Mouse (Mus musculus): ENCODE data around the gene Gadd45gip1. TPM values are rescaled to one million over a fixed set of nuclear protein-coding genes. Genes with fewer than 3 reads are reported as not detected.

Gadd45gip1 gene
- total RNA-seq, 2 experiments from 2014 or later, result 4.4 to 7.4 TPM

Other genes with a start within 250 kb of the Gadd45gip1 start
- gene Ier2, start 168.7 kb upstream of the Gadd45gip1 start, total RNA-seq (2015; ENCODE audit: low replicate concordance), result 17.8 and 22.9 TPM in 2 replicates
- 9.2 and 14.8 TPM in 2 replicates for gene Ier2, start 168.7 kb upstream of the Gadd45gip1 start, total RNA-seq (2017; ENCODE audit: low replicate concordance)
- gene Trmt1, start 145.2 kb upstream of the Gadd45gip1 start, total RNA-seq (2015; ENCODE audit: low replicate concordance), result 9.8 and 16.9 TPM in 2 replicates
- gene Trmt1, start 145.2 kb upstream of the Gadd45gip1 start, total RNA-seq (2017; ENCODE audit: low replicate concordance), result 18.3 and 21.5 TPM in 2 replicates
- gene Nacc1, start 143.7 kb upstream of the Gadd45gip1 start, total RNA-seq (2015; ENCODE audit: low replicate concordance), result 12.7 and 19.9 TPM in 2 replicates
- gene Nacc1, start 143.7 kb upstream of the Gadd45gip1 start, total RNA-seq (2017; ENCODE audit: low replicate concordance), result 8.2 and 13.1 TPM in 2 replicates
- gene Lyl1, start 130.1 kb upstream of the Gadd45gip1 start, total RNA-seq (2015; ENCODE audit: low replicate concordance), result 37.4 and 40.3 TPM in 2 replicates
- gene Lyl1, start 130.1 kb upstream of the Gadd45gip1 start, total RNA-seq (2017; ENCODE audit: low replicate concordance), result 43.1 and 44.2 TPM in 2 replicates
- gene G430095P16Rik, start 108.5 kb upstream of the Gadd45gip1 start, total RNA-seq (2015; ENCODE audit: low replicate concordance), result 7.9 and 18.1 TPM in 2 replicates
- 3.6 and 12.9 TPM in 2 replicates for gene G430095P16Rik, start 108.5 kb upstream of the Gadd45gip1 start, total RNA-seq (2017; ENCODE audit: low replicate concordance)
- gene Nfix, start 31.2 kb upstream of the Gadd45gip1 start, total RNA-seq (2015; ENCODE audit: low replicate concordance), result 19.0 and 24.5 TPM in 2 replicates
- gene Nfix, start 31.2 kb upstream of the Gadd45gip1 start, total RNA-seq (2017; ENCODE audit: low replicate concordance), result 7.9 and 14.1 TPM in 2 replicates
- 2.3 TPM in 1 of 2 replicates, not detected in the other for gene Dand5, start 8.7 kb upstream of the Gadd45gip1 start, total RNA-seq (2015; ENCODE audit: low replicate concordance)
- gene Dand5, start 8.7 kb upstream of the Gadd45gip1 start, total RNA-seq (2017; ENCODE audit: low replicate concordance), result 2.3 and 3.9 TPM in 2 replicates
- gene Rad23a, start 9.1 kb downstream of the Gadd45gip1 start, total RNA-seq (2015; ENCODE audit: low replicate concordance), result 379 and 406 TPM in 2 replicates
- 572 and 669 TPM in 2 replicates for gene Rad23a, start 9.1 kb downstream of the Gadd45gip1 start, total RNA-seq (2017; ENCODE audit: low replicate concordance)
- 255 and 289 TPM in 2 replicates for gene Calr, start 15.4 kb downstream of the Gadd45gip1 start, total RNA-seq (2015; ENCODE audit: low replicate concordance)
- 800 and 908 TPM in 2 replicates for gene Calr, start 15.4 kb downstream of the Gadd45gip1 start, total RNA-seq (2017; ENCODE audit: low replicate concordance)
- 6.0 and 9.6 TPM in 2 replicates for gene Farsa, start 25.5 kb downstream of the Gadd45gip1 start, total RNA-seq (2015; ENCODE audit: low replicate concordance)
- gene Farsa, start 25.5 kb downstream of the Gadd45gip1 start, total RNA-seq (2017; ENCODE audit: low replicate concordance), result 25.0 and 28.8 TPM in 2 replicates
- 54.3 and 54.8 TPM in 2 replicates for gene Syce2, start 40.6 kb downstream of the Gadd45gip1 start, total RNA-seq (2015; ENCODE audit: low replicate concordance)
- gene Syce2, start 40.6 kb downstream of the Gadd45gip1 start, total RNA-seq (2017; ENCODE audit: low replicate concordance), result 10.6 and 24.4 TPM in 2 replicates
- gene Gcdh, start 62.4 kb downstream of the Gadd45gip1 start, total RNA-seq (2015; ENCODE audit: low replicate concordance), result 7.9 and 14.6 TPM in 2 replicates
- 13.4 and 17.6 TPM in 2 replicates for gene Gcdh, start 62.4 kb downstream of the Gadd45gip1 start, total RNA-seq (2017; ENCODE audit: low replicate concordance)
- gene Klf1, start 70.4 kb downstream of the Gadd45gip1 start, total RNA-seq (2015; ENCODE audit: low replicate concordance), result 58.9 and 59.8 TPM in 2 replicates
- gene Klf1, start 70.4 kb downstream of the Gadd45gip1 start, total RNA-seq (2017; ENCODE audit: low replicate concordance), result 85.0 and 116 TPM in 2 replicates
- gene Dnase2a, start 77.0 kb downstream of the Gadd45gip1 start, total RNA-seq (2015; ENCODE audit: low replicate concordance), result 31.9 and 44.9 TPM in 2 replicates
- 85.2 and 99.8 TPM in 2 replicates for gene Dnase2a, start 77.0 kb downstream of the Gadd45gip1 start, total RNA-seq (2017; ENCODE audit: low replicate concordance)
- gene Mast1, start 105.8 kb downstream of the Gadd45gip1 start, total RNA-seq (2015; ENCODE audit: low replicate concordance), result not detected in 2 replicates
- 0.28 TPM in 1 of 2 replicates, not detected in the other for gene Mast1, start 105.8 kb downstream of the Gadd45gip1 start, total RNA-seq (2017; ENCODE audit: low replicate concordance)
- not detected in 2 replicates for gene Rtbdn, start 115.5 kb downstream of the Gadd45gip1 start, total RNA-seq (2015; ENCODE audit: low replicate concordance)
- not detected in 2 replicates for gene Rtbdn, start 115.5 kb downstream of the Gadd45gip1 start, total RNA-seq (2017; ENCODE audit: low replicate concordance)
- not detected in 2 replicates for gene Gm49661, start 137.9 kb downstream of the Gadd45gip1 start, total RNA-seq (2015; ENCODE audit: low replicate concordance)
- not detected in 2 replicates for gene Gm49661, start 137.9 kb downstream of the Gadd45gip1 start, total RNA-seq (2017; ENCODE audit: low replicate concordance)
- 1,192 and 1,430 TPM in 2 replicates for gene Prdx2, start 138.1 kb downstream of the Gadd45gip1 start, total RNA-seq (2015; ENCODE audit: low replicate concordance)
- gene Prdx2, start 138.1 kb downstream of the Gadd45gip1 start, total RNA-seq (2017; ENCODE audit: low replicate concordance), result 2,193 and 2,235 TPM in 2 replicates
- gene Rnaseh2a, start 138.2 kb downstream of the Gadd45gip1 start, total RNA-seq (2015; ENCODE audit: low replicate concordance), result 31.8 and 67.2 TPM in 2 replicates
- gene Rnaseh2a, start 138.2 kb downstream of the Gadd45gip1 start, total RNA-seq (2017; ENCODE audit: low replicate concordance), result 37.4 and 37.9 TPM in 2 replicates
- gene Junb, start 147.2 kb downstream of the Gadd45gip1 start, total RNA-seq (2015; ENCODE audit: low replicate concordance), result 6.1 and 6.7 TPM in 2 replicates
- gene Junb, start 147.2 kb downstream of the Gadd45gip1 start, total RNA-seq (2017; ENCODE audit: low replicate concordance), result 15.5 and 16.1 TPM in 2 replicates
- gene Hook2, start 159.1 kb downstream of the Gadd45gip1 start, total RNA-seq (2015; ENCODE audit: low replicate concordance), result 1.9 and 5.0 TPM in 2 replicates
- gene Hook2, start 159.1 kb downstream of the Gadd45gip1 start, total RNA-seq (2017; ENCODE audit: low replicate concordance), result 1.6 and 6.1 TPM in 2 replicates
- not detected in 2 replicates for gene Best2, start 183.0 kb downstream of the Gadd45gip1 start, total RNA-seq (2015; ENCODE audit: low replicate concordance)
- not detected in 2 replicates for gene Best2, start 183.0 kb downstream of the Gadd45gip1 start, total RNA-seq (2017; ENCODE audit: low replicate concordance)
- gene Asna1, start 193.8 kb downstream of the Gadd45gip1 start, total RNA-seq (2015; ENCODE audit: low replicate concordance), result 20.8 and 24.2 TPM in 2 replicates
- 13.5 and 26.3 TPM in 2 replicates for gene Asna1, start 193.8 kb downstream of the Gadd45gip1 start, total RNA-seq (2017; ENCODE audit: low replicate concordance)
- 32.1 and 45.4 TPM in 2 replicates for gene Trir, start 195.3 kb downstream of the Gadd45gip1 start, total RNA-seq (2015; ENCODE audit: low replicate concordance)
- 72.9 and 103 TPM in 2 replicates for gene Trir, start 195.3 kb downstream of the Gadd45gip1 start, total RNA-seq (2017; ENCODE audit: low replicate concordance)
- 9.6 and 10.8 TPM in 2 replicates for gene Tnpo2, start 205.4 kb downstream of the Gadd45gip1 start, total RNA-seq (2015; ENCODE audit: low replicate concordance)
- gene Tnpo2, start 205.4 kb downstream of the Gadd45gip1 start, total RNA-seq (2017; ENCODE audit: low replicate concordance), result 11.2 and 14.6 TPM in 2 replicates
- gene Fbxw9, start 228.5 kb downstream of the Gadd45gip1 start, total RNA-seq (2015; ENCODE audit: low replicate concordance), result 5.4 TPM in 1 of 2 replicates, not detected in the other
- 0.43 and 4.3 TPM in 2 replicates for gene Fbxw9, start 228.5 kb downstream of the Gadd45gip1 start, total RNA-seq (2017; ENCODE audit: low replicate concordance)
- not detected in 2 replicates for gene Gm5741, start 236.5 kb downstream of the Gadd45gip1 start, total RNA-seq (2015; ENCODE audit: low replicate concordance)
- gene Gm5741, start 236.5 kb downstream of the Gadd45gip1 start, total RNA-seq (2017; ENCODE audit: low replicate concordance), result not detected in 2 replicates
- gene Dhps, start 240.2 kb downstream of the Gadd45gip1 start, total RNA-seq (2015; ENCODE audit: low replicate concordance), result 12.3 and 16.1 TPM in 2 replicates
- gene Dhps, start 240.2 kb downstream of the Gadd45gip1 start, total RNA-seq (2017; ENCODE audit: low replicate concordance), result 3.2 and 12.1 TPM in 2 replicates
- 26.1 and 31.3 TPM in 2 replicates for gene Wdr83os, start 249.2 kb downstream of the Gadd45gip1 start, total RNA-seq (2015; ENCODE audit: low replicate concordance)
- 4.3 and 11.3 TPM in 2 replicates for gene Wdr83os, start 249.2 kb downstream of the Gadd45gip1 start, total RNA-seq (2017; ENCODE audit: low replicate concordance)
- 1.7 and 16.9 TPM in 2 replicates for gene Wdr83, start 249.8 kb downstream of the Gadd45gip1 start, total RNA-seq (2015; ENCODE audit: low replicate concordance)
- 4.9 and 6.3 TPM in 2 replicates for gene Wdr83, start 249.8 kb downstream of the Gadd45gip1 start, total RNA-seq (2017; ENCODE audit: low replicate concordance)

Data from erythroblast, adult 5-6 weeks (primary cell).